Mouse (Mus musculus) testis, adult 2 months (tissue): ENCODE measurements around the gene Slc25a30.

Source experiments
- CTCF ChIP-seq: fragments of 200-500 bp; IDR thresholded peaks from 2 replicates; pipeline ENCODE4 v1.5.1; 2012; ENCODE audit warnings: low read depth, mild to moderate bottlenecking, inconsistent platforms, low read length, moderate library complexity; ENCODE audit not compliant: control insufficient read depth, insufficient read depth, insufficient replicate concordance
- POLR2A ChIP-seq: fragments of 200-500 bp; IDR thresholded peaks from 2 replicates; pipeline ENCODE4 v1.6.1; 2012; ENCODE audit warnings: low read depth, mild to moderate bottlenecking, inconsistent platforms, low read length, moderate library complexity; ENCODE audit not compliant: control insufficient read depth

DNA sequence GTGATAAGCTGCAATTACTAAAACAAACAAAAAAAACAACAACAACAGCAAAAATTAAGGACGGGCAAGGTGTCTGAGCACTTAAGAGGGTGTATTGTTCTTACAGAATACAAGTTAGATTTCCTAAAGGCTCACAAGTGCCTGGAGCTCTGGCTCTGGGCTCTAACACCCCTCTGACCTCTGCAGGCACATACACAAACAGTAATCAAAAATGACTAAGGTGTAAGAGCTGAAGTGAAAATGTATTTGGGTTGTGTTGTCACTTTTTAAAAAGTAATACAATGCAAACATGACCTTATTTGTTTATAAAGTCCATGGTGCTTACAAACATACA is 18.6 kb downstream of the Slc25a30 start:
- TF ChIP-seq CTCF (no peak), POLR2A (no peak)
